Mouse (Mus musculus) spleen, adult 2 months (tissue): Measurements from ENCODE around the gene Afap1.

Source experiments
- CTCF ChIP-seq: fragments of 200-500 bp; IDR thresholded peaks from 2 replicates; pipeline ENCODE4 v1.5.1; 2011; ENCODE audit warnings: mild to moderate bottlenecking, inconsistent platforms; ENCODE audit not compliant: insufficient read depth, insufficient read length, insufficient replicate concordance; ENCODE audit errors: extremely low read depth
- POLR2A ChIP-seq: fragments of 200-500 bp; IDR thresholded peaks from 2 replicates; pipeline ENCODE4 v1.6.1; 2011; ENCODE audit warnings: low read depth, low read length, inconsistent platforms

DNA sequence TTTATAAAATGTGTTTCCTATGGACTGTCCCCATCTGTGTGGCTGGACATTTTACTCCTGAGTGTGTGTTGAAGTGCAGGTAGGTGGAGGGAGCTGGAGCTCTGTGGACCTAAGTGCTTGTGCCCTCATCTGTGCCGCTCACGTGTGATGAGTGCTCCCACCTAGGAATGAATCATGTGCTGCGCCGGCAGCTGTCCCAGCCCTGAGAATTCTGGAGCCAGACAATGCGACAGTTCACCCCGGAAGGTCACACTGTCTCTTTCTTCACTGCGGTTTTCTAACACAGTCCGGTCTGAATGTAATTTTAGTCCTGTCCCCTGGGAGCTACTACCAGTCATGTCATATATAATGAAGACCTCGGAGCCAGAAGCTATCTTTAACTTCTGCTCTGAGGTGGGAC is 70.5 kb downstream of the Afap1 start:
- TF ChIP-seq CTCF (no peak), POLR2A (no peak)
